Mouse (Mus musculus) heart, embryonic 11.5 days (tissue): ENCODE results near the gene Pex16. TPM values are rescaled to one million over a fixed set of nuclear protein-coding genes. Genes with fewer than 3 reads are reported as not detected.
A peak's percentile ranks its signal among the peaks of the same experiment; 100 is the strongest.

Experiments used
- ATAC-seq: fragments of 200-750 bp; cut with Nextera tagmentation; replicated peaks from 2 replicates; pipeline ENCODE4 v1.8.0; 2017; ENCODE audit warnings: moderate library complexity; ENCODE audit not compliant: insufficient number of reproducible peaks, low FRiP score, low TSS enrichment
- H3K27ac ChIP-seq: fragments of 300-500 bp; sonication (generic); 2 replicates; pipeline ENCODE4 v1.5.1; 2014; ENCODE audit warnings: mild to moderate bottlenecking, low read depth, low read length
- H3K27me3 ChIP-seq: fragments of 300-500 bp; sonication (generic); 2 replicates; pipeline ENCODE4 v1.6.1; 2014; ENCODE audit warnings: mild to moderate bottlenecking, low read length, mixed read lengths; ENCODE audit not compliant: control insufficient read depth, insufficient read depth
- H3K36me3 ChIP-seq: fragments of 300-500 bp; sonication (generic); 2 replicates; pipeline ENCODE4 v1.6.1; 2014; ENCODE audit warnings: mild to moderate bottlenecking, low read length, moderate library complexity, mixed read lengths; ENCODE audit not compliant: control insufficient read depth, insufficient read depth
- H3K4me1 ChIP-seq: fragments of 300-500 bp; sonication (generic); 2 replicates; pipeline ENCODE4 v1.6.1; 2014; ENCODE audit warnings: low read length; ENCODE audit not compliant: control insufficient read depth, insufficient read depth
- H3K4me2 ChIP-seq: fragments of 300-500 bp; sonication (generic); 2 replicates; pipeline ENCODE4 v1.6.1; 2014; ENCODE audit warnings: mild to moderate bottlenecking, moderate library complexity
- H3K4me3 ChIP-seq: fragments of 300-500 bp; sonication (generic); 2 replicates; pipeline ENCODE4 v1.5.1; 2014; ENCODE audit warnings: low read depth, low read length
- H3K9ac ChIP-seq: fragments of 300-500 bp; sonication (generic); 2 replicates; pipeline ENCODE4 v1.6.1; 2014; ENCODE audit warnings: mild to moderate bottlenecking, low read depth, low read length, moderate library complexity
- H3K9me3 ChIP-seq: fragments of 300-500 bp; sonication (generic); replicated peaks from 2 replicates; pipeline ENCODE4 v1.6.1; 2016; ENCODE audit warnings: low read length; ENCODE audit not compliant: control insufficient read depth
- WGBS: fragments of 180-500 bp; shearing (Covaris S2); extraction: QIAGEN DNeasy Blood & Tissue Kit; methylation state at CpG from one replicate; pipeline ENCODE4 v1.1.7; 2014; ENCODE audit not compliant: insufficient replicate concordance; 5-methylcytosine and 5-hydroxymethylcytosine counted together
- polyA plus RNA-seq: library from polyadenylated mRNA; unstranded; fragments of >200 nt; fragmentation: Nextera tagmentation; extraction: Ambion mirVana; gene quantifications from 2 replicates; pipeline ENCODE4 v1.2.1, GENCODE M21; 2014

Pex16 gene
- polyA plus RNA-seq, 1 experiment from 2014 or later = 12.5 TPM

GRCm38 (mm10) chr2:92362571-92363228 lies 11.8 kb upstream of the Pex16 start:
- no peak for ATAC-seq
- no peaks in the 10 kb centered on the region for H3K9me3 ChIP-seq
- no peak overlapping the region for H3K9ac ChIP-seq
- WGBS = 83% methylated on average over 6 of the region's 6 CpGs
- no peak overlapping the region for H3K27ac ChIP-seq
- H3K27me3 ChIP-seq = 0 out of 2 replicates have a peak, but pooled peaks cover 3% of the 10 kb centered on the region
- H3K4me3 ChIP-seq = no peak overlapping the region
- peaks cover 16% of the 10 kb centered on the region for H3K36me3 ChIP-seq
- peaks cover 3% of the 10 kb centered on the region; the same call in 1 of the 2 replicates for H3K4me1 ChIP-seq
- H3K4me2 ChIP-seq = no peak overlapping the region

DNA sequence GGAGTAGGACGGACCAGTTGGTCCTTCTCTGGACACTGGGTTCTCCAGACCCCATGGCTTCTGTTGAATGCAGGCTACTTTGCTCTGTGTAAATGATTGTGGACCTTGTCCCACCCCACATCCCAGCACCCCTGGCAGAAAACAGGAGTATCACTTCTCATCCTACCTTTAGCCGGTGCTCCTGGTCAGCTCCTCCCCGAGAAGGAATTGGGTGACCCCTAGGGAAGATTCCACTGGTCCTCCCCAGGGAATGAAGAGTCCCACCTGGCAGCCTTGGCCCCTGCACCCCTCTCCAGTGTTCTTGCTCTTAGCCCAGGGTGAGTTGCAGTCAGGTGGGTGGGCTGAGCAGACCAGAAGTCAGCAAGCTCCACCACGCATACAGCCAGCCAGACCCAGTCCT lies 10.4 kb upstream of the Pex16 start:
- 92% methylated on average over 4 of the region's 4 CpGs for WGBS

DNA sequence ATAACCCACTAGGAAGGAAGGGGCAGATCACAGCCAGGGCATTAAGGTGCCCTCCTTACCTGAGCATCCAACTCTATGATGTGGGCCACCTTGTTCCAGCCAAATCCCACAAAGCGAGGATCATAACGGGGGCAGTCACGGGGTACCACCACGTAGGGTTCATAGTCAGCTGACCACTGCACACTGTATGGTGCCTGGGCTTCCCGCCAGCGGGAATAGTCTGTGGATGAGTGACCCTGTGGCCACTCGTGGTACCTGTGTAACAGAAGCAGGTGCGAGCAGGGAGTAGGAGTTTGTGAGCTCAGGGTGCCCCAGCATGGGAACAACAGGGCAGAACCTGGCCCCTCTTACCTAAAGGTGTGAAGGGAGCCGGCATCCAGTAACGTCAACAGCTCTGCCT lies 8.9 kb upstream of the Pex16 start:
- Histone ChIP-seq H3K36me3 (0 out of 2 replicates have a peak, but pooled peaks cover 3% of the 10 kb centered on the region), H3K4me2 (no peak overlapping the region), H3K27me3 (peaks cover 27% of the 10 kb centered on the region), H3K4me1 (peaks cover 7% of the 10 kb centered on the region), H3K9ac (no peak overlapping the region), H3K27ac (no peak overlapping the region), H3K4me3 (no peak overlapping the region), H3K9me3 (no peaks in the 10 kb centered on the region)
- no peak for ATAC-seq
- WGBS = 84% methylated on average over 10 of the region's 10 CpGs

More for the DNA sequence above, 10.4 kb upstream of the Pex16 start:
- no peak for ATAC-seq
- H3K9ac ChIP-seq = no peak overlapping the region
- no peak overlapping the region for H3K27ac ChIP-seq
- H3K27me3 ChIP-seq = peaks cover 12% of the 10 kb centered on the region
- no peak overlapping the region for H3K4me2 ChIP-seq
- H3K36me3 ChIP-seq = peaks cover 9% of the 10 kb centered on the region
- H3K4me1 ChIP-seq = peaks cover 3% of the 10 kb centered on the region; the same call in 1 of the 2 replicates
- no peaks in the 10 kb centered on the region for H3K9me3 ChIP-seq
- H3K4me3 ChIP-seq = no peak overlapping the region

GRCm38 (mm10) chr2:92367383-92368029 lies 7.0 kb upstream of the Pex16 start:
- Histone ChIP-seq H3K4me2 (no peak overlapping the region), H3K4me1 (peaks cover 18% of the 10 kb centered on the region), H3K4me3 (no peak overlapping the region), H3K36me3 (no peaks in the 10 kb centered on the region), H3K9ac (no peak overlapping the region), H3K27me3 (peaks cover 46% of the 10 kb centered on the region), H3K9me3 (no peaks in the 10 kb centered on the region), H3K27ac (no peak overlapping the region)
- no peak for ATAC-seq
- 27% methylated on average over 20 of the region's 20 CpGs for WGBS

DNA sequence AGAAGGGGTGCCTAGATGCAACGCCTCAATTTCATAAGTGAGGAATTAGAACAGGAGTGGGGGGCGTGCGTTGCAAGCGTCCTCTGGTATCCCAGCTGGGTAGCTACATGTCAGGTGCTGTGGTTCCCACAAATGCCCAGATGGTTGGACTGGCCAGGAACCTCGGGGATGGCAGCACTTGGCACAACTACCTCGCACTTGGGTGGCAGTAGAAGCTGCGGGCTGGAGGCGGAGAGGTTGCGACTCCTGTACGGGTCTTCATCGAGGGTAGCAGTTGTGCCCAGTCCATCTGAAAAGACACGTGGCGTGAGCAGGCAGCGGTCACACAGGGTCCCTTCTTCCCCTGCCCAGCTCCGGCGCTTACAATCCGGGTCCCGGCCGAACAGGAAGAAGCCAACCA lies 4.1 kb upstream of the Pex16 start:
- ATAC-seq = no peak
- Histone ChIP-seq H3K4me3 (peak overlapping the region; percentile 46), H3K27ac (no peak overlapping the region), H3K9ac (peak overlapping the region; percentile 52; the same call in 1 of the 2 replicates), H3K27me3 (peaks cover 55% of the 10 kb centered on the region), H3K4me2 (peak overlapping the region; percentile 85), H3K9me3 (no peaks in the 10 kb centered on the region), H3K36me3 (no peaks in the 10 kb centered on the region), H3K4me1 (peaks cover 20% of the 10 kb centered on the region)
- 13% methylated on average over 19 of the region's 19 CpGs for WGBS

DNA sequence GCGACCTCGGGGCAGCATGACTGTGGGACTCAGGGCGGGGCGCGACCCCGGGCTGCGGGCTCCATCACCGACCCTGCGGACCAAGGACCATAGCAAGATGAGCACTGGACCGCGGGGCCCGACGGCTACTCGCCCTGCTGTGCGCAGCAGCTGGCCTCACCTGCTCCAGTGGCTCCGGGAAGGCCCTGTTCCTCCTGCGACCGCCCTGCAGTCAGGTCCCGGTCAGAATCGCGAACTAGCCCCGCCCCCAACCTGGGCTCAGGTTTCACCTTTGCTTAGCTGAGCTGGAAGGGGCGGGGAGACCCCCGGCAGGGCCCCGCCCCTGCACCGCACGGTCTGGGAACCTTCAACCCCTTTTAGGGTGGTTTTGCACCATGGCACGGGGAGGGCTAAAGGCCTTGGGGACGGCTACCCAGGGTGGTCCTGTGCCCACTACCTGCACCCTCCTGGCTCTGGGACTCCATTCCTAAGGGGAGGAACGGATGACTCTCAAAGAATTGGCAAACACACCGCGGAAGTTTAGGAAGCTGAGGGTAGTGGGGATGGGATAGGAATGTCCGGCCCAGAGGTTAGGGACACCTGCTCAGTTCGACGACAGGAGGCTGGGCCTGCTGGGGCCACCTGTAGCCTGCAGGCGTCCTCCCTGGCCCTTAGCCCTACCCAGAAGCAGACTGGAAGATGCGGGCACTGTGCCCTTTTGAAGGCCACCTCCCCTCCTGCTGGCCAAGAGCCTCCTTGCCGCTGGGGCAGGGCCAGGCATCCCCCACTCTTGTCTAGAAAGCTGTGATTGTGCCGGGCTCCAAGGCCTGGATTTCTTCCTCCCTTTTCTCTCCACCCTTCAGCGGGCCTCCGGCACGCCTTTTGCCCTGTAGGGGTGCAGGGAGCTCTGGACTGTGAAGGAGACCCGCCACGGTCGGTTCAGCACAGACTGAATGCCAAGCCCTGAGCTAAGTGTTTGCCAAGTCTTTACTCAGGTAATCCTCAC lies 3.4 kb upstream of the Pex16 start:
- Histone ChIP-seq H3K9ac (peak overlapping the region; percentile 52; the same call in 1 of the 2 replicates), H3K27ac (no peak overlapping the region), H3K4me1 (peaks cover 25% of the 10 kb centered on the region), H3K4me2 (peak overlapping the region; percentile 85), H3K4me3 (peak overlapping the region; percentile 46), H3K27me3 (peaks cover 55% of the 10 kb centered on the region), H3K9me3 (no peaks in the 10 kb centered on the region), H3K36me3 (no peaks in the 10 kb centered on the region)
- 0 out of 2 replicates have a peak, but pooled peaks have one; percentile 3 for ATAC-seq
- WGBS = 5% methylated on average over 44 of the region's 45 CpGs

DNA sequence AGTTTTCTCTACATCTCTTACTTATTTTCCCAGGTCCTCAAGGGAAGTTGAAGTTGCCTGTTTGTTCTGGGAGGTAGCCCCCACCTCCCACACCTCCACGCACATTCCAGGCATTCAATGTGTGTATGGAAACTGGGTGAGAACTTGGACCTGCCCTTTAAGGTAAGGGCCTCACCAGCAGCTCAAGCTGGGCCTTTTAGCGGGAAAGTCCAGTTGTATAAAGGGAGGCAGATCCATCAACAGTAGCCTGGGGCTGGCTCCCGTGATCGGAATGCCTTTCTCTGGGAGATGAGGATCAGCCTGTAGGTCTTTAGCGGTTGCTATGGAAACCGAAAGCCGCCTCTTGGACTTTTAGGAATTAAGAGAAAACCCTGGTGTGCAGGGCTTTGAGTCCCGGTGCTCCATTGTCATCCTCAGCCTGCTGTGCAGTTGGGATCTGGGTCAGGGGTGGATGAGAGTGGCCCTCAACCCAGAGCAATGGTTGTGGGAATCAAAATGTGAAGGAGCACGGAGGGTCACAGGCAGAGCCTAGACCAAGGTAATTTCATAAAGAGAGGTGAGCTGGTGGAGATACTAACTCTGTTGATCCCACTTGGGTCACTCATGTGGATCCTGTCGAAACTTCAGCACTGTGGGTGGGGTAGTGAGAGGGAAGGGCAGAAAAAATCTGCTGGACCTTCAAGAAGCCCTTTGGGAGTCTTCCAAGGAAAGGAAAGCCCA lies 2.3 kb upstream of the Pex16 start:
- H3K9me3 ChIP-seq = no peaks in the 10 kb centered on the region
- no peaks in the 10 kb centered on the region for H3K36me3 ChIP-seq
- H3K9ac ChIP-seq = no peak overlapping the region
- WGBS = 27% methylated on average over 10 of the region's 10 CpGs
- H3K27me3 ChIP-seq = peaks cover 51% of the 10 kb centered on the region
- no peak overlapping the region for H3K4me3 ChIP-seq
- H3K4me1 ChIP-seq = peaks cover 29% of the 10 kb centered on the region
- no peak overlapping the region for H3K4me2 ChIP-seq
- ATAC-seq = no peak
- H3K27ac ChIP-seq = no peak overlapping the region
